Mouse (Mus musculus) cerebellum, adult 2 months (tissue): ENCODE measurements around the gene Trim24. TPM values are rescaled to one million over a fixed set of nuclear protein-coding genes. Genes with fewer than 3 reads are reported as not detected.
"Not testable (repeated sequence)": the region's sequence is repeated elsewhere in the genome, so short reads cannot be mapped to it uniquely, and the experiment has no call there.

Source experiments
- DNase-seq, 2 experiments: peaks; one replicate each; pipeline ENCODE4 v3.0.0; 2021
- H3K27ac ChIP-seq: fragments of 200-500 bp; 2 replicates; pipeline ENCODE4 v1.5.1; 2012; ENCODE audit warnings: low read length, control low read depth, inconsistent platforms; ENCODE audit not compliant: insufficient read depth
- H3K27me3 ChIP-seq: fragments of 200-500 bp; 2 replicates; pipeline ENCODE4 v1.6.1; 2012; ENCODE audit warnings: inconsistent platforms, mild to moderate bottlenecking, low read length, moderate library complexity; ENCODE audit not compliant: control insufficient read depth, insufficient read depth
- H3K4me1 ChIP-seq: fragments of 200-500 bp; 2 replicates; pipeline ENCODE4 v1.6.1; 2011; ENCODE audit warnings: low read length; ENCODE audit not compliant: control insufficient read depth, insufficient read depth
- H3K4me3 ChIP-seq: fragments of 200-500 bp; replicated peaks from 2 replicates; pipeline ENCODE3; 2011; ENCODE audit warnings: mild to moderate bottlenecking, low read depth, low read length, control low read depth; ENCODE audit not compliant: insufficient read depth
- CTCF ChIP-seq: fragments of 200-500 bp; IDR thresholded peaks from 2 replicates; pipeline ENCODE4 v1.5.1; 2011; ENCODE audit warnings: low read depth, mild to moderate bottlenecking, control low read depth, low read length, moderate library complexity, borderline replicate concordance; ENCODE audit not compliant: insufficient read depth
- POLR2A ChIP-seq: fragments of 200-500 bp; IDR thresholded peaks from 2 replicates; pipeline ENCODE4 v1.6.1; 2011; ENCODE audit warnings: low read length, control low read depth, borderline replicate concordance; ENCODE audit not compliant: insufficient read depth
- WGBS: fragments of 180-500 bp; shearing (Covaris S2); methylation state at CpG from one replicate; pipeline ENCODE4 v1.1.7; 2018; 5-methylcytosine and 5-hydroxymethylcytosine counted together
- polyA plus RNA-seq: library from polyadenylated mRNA; depleted of rRNA; stranded (reverse); fragments of >200 nt; gene quantifications from 2 replicates; pipeline ENCODE4 v1.2.3, GENCODE M21; 2012

Trim24 gene
- polyA plus RNA-seq, 1 experiment: 19.2 TPM

GRCm38 (mm10) chr6:37855384-37855783, 15.2 kb upstream of the Trim24 start:
- TF ChIP-seq CTCF (no peak), POLR2A (no peak)
- Histone ChIP-seq H3K27me3 (no peaks in the 10 kb centered on the region), H3K27ac (no peak overlapping the region), H3K4me3 (no peak overlapping the region), H3K4me1 (no peaks in the 10 kb centered on the region)
- no peak for DNase-seq
- 94% methylated on average over 2 of the region's 2 CpGs for WGBS

- WGBS: 95% methylated on average over 9 of the region's 9 CpGs
- H3K27me3 ChIP-seq, DNase-seq, H3K4me3 ChIP-seq, H3K4me1 ChIP-seq, H3K27ac ChIP-seq: not testable (repeated sequence)
Observed at GRCm38 (mm10) chr6:37856300-37856699, 14.3 kb upstream of the Trim24 start.

GRCm38 (mm10) chr6:37857196-37857874, 13.3 kb upstream of the Trim24 start:
- no peak overlapping the region for H3K4me3 ChIP-seq
- DNase-seq: no peak
- no peaks in the 10 kb centered on the region for H3K4me1 ChIP-seq
- no peak for TF ChIP-seq CTCF
- no peak for TF ChIP-seq POLR2A
- no peak overlapping the region for H3K27ac ChIP-seq
- H3K27me3 ChIP-seq: no peaks in the 10 kb centered on the region
- 80% methylated on average over 4 of the region's 4 CpGs for WGBS

- no peak for TF ChIP-seq CTCF
- TF ChIP-seq POLR2A: no peak
- DNase-seq: no peak
- Histone ChIP-seq H3K4me3 (no peak overlapping the region), H3K27ac (no peak overlapping the region), H3K27me3 (no peaks in the 10 kb centered on the region), H3K4me1 (no peaks in the 10 kb centered on the region)
- 87% methylated on average over 4 of the region's 4 CpGs for WGBS
Observed at GRCm38 (mm10) chr6:37858126-37858525, 12.5 kb upstream of the Trim24 start.

GRCm38 (mm10) chr6:37862893-37863292, 7.7 kb upstream of the Trim24 start:
- WGBS: 86% methylated on average over 7 of the region's 7 CpGs
- no peaks in the 10 kb centered on the region for H3K27me3 ChIP-seq
- TF ChIP-seq POLR2A (no peak), CTCF (no peak)
- no peak overlapping the region for H3K4me3 ChIP-seq
- no peak for DNase-seq
- no peak overlapping the region for H3K27ac ChIP-seq
- no peaks in the 10 kb centered on the region for H3K4me1 ChIP-seq

GRCm38 (mm10) chr6:37863961-37864730, 6.5 kb upstream of the Trim24 start:
- 78% methylated on average over 2 of the region's 2 CpGs for WGBS
- TF ChIP-seq POLR2A (no peak), CTCF (no peak)

GRCm38 (mm10) chr6:37871137-37871851, 683 bp downstream of the Trim24 start:
- Histone ChIP-seq H3K4me3 (peak overlapping the region; percentile 55), H3K4me1 (no peaks in the 10 kb centered on the region), H3K27me3 (no peaks in the 10 kb centered on the region), H3K27ac (peak overlapping the region; percentile 61)
- TF ChIP-seq CTCF: no peak
- TF ChIP-seq POLR2A: no peak
- DNase-seq: peak in 1 of 2 experiments; percentile 73
- under 1% methylated on average over 67 of the region's 70 CpGs for WGBS

More at GRCm38 (mm10) chr6:37863961-37864730, 6.5 kb upstream of the Trim24 start:
- no peak for DNase-seq
- Histone ChIP-seq H3K4me1 (no peaks in the 10 kb centered on the region), H3K27ac (no peak overlapping the region), H3K27me3 (no peaks in the 10 kb centered on the region), H3K4me3 (no peak overlapping the region)

- Histone ChIP-seq H3K4me3 (no peak overlapping the region), H3K27me3 (no peaks in the 10 kb centered on the region), H3K27ac (no peak overlapping the region), H3K4me1 (peaks cover 3% of the 10 kb centered on the region; the same call in 1 of the 2 replicates)
- 90% methylated on average over 1 of the region's 1 CpGs for WGBS
- TF ChIP-seq CTCF (no peak), POLR2A (no peak)
- DNase-seq: no peak
Observed at GRCm38 (mm10) chr6:37872861-37873260, 2.2 kb downstream of the Trim24 start.
